Mouse (Mus musculus) MEL (cell line): ENCODE data around the gene Ifna7.
"Not testable (repeated sequence)": the region's sequence is repeated elsewhere in the genome, so short reads cannot be mapped to it uniquely, and the experiment has no call there.

Experiments used
- CTCF ChIP-seq, 3 experiments: IDR thresholded peaks in 2 of 3; conservative IDR thresholded peaks in 1 of 3; 2 replicates each; pipeline ENCODE4 v1.5.1; 2011 to 2012; ENCODE audit warnings: low read length in 3 of 3, low read depth in 2 of 3, mild to moderate bottlenecking in 2 of 3, improper control_type of control experiment in 1 of 3, inconsistent platforms in 1 of 3, mixed read lengths in 1 of 3, moderate library complexity in 1 of 3; ENCODE audit not compliant: control insufficient read depth in 1 of 3, insufficient read depth in 1 of 3, poor library complexity in 1 of 3, severe bottlenecking in 1 of 3
- EP300 ChIP-seq, 2 experiments: IDR thresholded peaks; 2 replicates each; pipeline ENCODE4 v1.6.1; 2011; ENCODE audit warnings: improper control_type of control experiment in 2 of 2, low read length in 2 of 2, low read depth in 1 of 2, mild to moderate bottlenecking in 1 of 2
- HCFC1 ChIP-seq: IDR thresholded peaks from 2 replicates; pipeline ENCODE4 v1.6.1; 2012; ENCODE audit warnings: low read depth, mild to moderate bottlenecking, inconsistent platforms, low read length, improper control_type of control experiment, moderate library complexity
- MAX ChIP-seq: IDR thresholded peaks from 2 replicates; pipeline ENCODE4 v1.6.1; 2011; ENCODE audit warnings: low read length, improper control_type of control experiment
- MAZ ChIP-seq: IDR thresholded peaks from 2 replicates; pipeline ENCODE4 v1.6.1; 2012; ENCODE audit warnings: low read depth, mild to moderate bottlenecking, inconsistent platforms, low read length, improper control_type of control experiment
- MEF2A ChIP-seq: IDR thresholded peaks from 2 replicates; pipeline ENCODE4 v1.6.1; 2014; ENCODE audit warnings: low read depth, mild to moderate bottlenecking, inconsistent platforms, low read length, improper control_type of control experiment; ENCODE audit not compliant: poor library complexity, insufficient replicate concordance, severe bottlenecking; ENCODE audit errors: extremely low read depth
- MXI1 ChIP-seq: IDR thresholded peaks from 2 replicates; pipeline ENCODE4 v1.6.1; 2011; ENCODE audit warnings: mild to moderate bottlenecking, low read depth, low read length, improper control_type of control experiment
- POLR2A ChIP-seq, 2 experiments: IDR thresholded peaks; 2 replicates each; pipeline ENCODE4 v1.6.1; 2011 to 2012; ENCODE audit warnings: low read length in 2 of 2, mild to moderate bottlenecking in 2 of 2, control low read depth in 1 of 2, improper control_type of control experiment in 1 of 2, low read depth in 1 of 2, moderate library complexity in 1 of 2; ENCODE audit not compliant: control insufficient read depth in 1 of 2, insufficient read depth in 1 of 2, poor library complexity in 1 of 2
- SIN3A ChIP-seq: IDR thresholded peaks from 2 replicates; pipeline ENCODE4 v1.6.1; 2012; ENCODE audit warnings: low read length, improper control_type of control experiment, inconsistent platforms
- TBP ChIP-seq: IDR thresholded peaks from 2 replicates; pipeline ENCODE4 v1.8.0; 2011; ENCODE audit warnings: low read depth, low read length, improper control_type of control experiment
- TCF12 ChIP-seq: IDR thresholded peaks from 2 replicates; pipeline ENCODE4 v1.6.1; 2014; ENCODE audit warnings: low read depth, mild to moderate bottlenecking, inconsistent platforms, low read length, improper control_type of control experiment, moderate library complexity
- USF1 ChIP-seq: IDR thresholded peaks from 2 replicates; pipeline ENCODE4 v1.6.1; 2014; ENCODE audit warnings: low read depth, mild to moderate bottlenecking, inconsistent platforms, low read length, improper control_type of control experiment, moderate library complexity
- ZMIZ1 ChIP-seq: IDR thresholded peaks from 2 replicates; pipeline ENCODE4 v1.6.1; 2012; ENCODE audit warnings: low read depth, mild to moderate bottlenecking, inconsistent platforms, low read length, improper control_type of control experiment, moderate library complexity
- ZNF384 ChIP-seq: IDR thresholded peaks from 2 replicates; pipeline ENCODE4 v1.6.1; 2012; ENCODE audit warnings: low read depth, mild to moderate bottlenecking, inconsistent platforms, low read length, improper control_type of control experiment

GRCm38 (mm10) chr4:88802954-88803353, 13.1 kb upstream of the Ifna7 start, which contains the start of gene Gm13287:
- TF ChIP-seq CTCF (IDR thresholded peaks at IDR 0.05 in 2 of 3, conservative IDR thresholded peaks at IDR 0.05 in 1 of 3; ENCODE audit: control insufficient read depth in 1 of 3, insufficient read depth in 1 of 3, low read depth in 2 of 3, low read length in 3 of 3, poor library complexity in 1 of 3, severe bottlenecking in 1 of 3); USF1; MXI1; POLR2A (IDR thresholded peaks at IDR 0.05; ENCODE audit: control insufficient read depth in 1 of 2, insufficient read depth in 1 of 2, low read depth in 1 of 2, low read length in 2 of 2, poor library complexity in 1 of 2); MEF2A; EP300 (IDR thresholded peaks at IDR 0.05; ENCODE audit: low read depth in 1 of 2, low read length in 2 of 2); ZMIZ1; HCFC1; TBP; ZNF384; MAX; SIN3A; TCF12; MAZ: not testable (repeated sequence)
